Mouse (Mus musculus): ENCODE measurements around the gene Pde4dip. TPM values are rescaled to one million over a fixed set of nuclear protein-coding genes. Genes with fewer than 3 reads are reported as not detected.
A peak's percentile ranks its signal among the peaks of the same experiment; 100 is the strongest.

Gene Pde4dip
- polyA plus RNA-seq, 1 experiment: 56.2 TPM

GRCm38 (mm10) chr3:97659746-97660145, 228.8 kb downstream of the Pde4dip start:
- WGBS: 94% methylated on average over 7 of the region's 7 CpGs
- Histone ChIP-seq H3K36me3 (ENCODE audit: control insufficient read depth, insufficient read depth, low read length) (no peaks in the 10 kb centered on the region), H3K4me1 (replicated peaks; ENCODE audit: control insufficient read depth, insufficient read depth, low read length) (peaks cover 4% of the 10 kb centered on the region; the same call in 1 of the 2 replicates), H3K4me3 (ENCODE audit: control insufficient read depth, insufficient read depth, low read length) (no peak overlapping the region), H3K27me3 (ENCODE audit: control insufficient read depth, insufficient read depth, low read length) (no peaks in the 10 kb centered on the region), H3K27ac (ENCODE audit: control insufficient read depth, insufficient read depth, low read length) (no peak overlapping the region)
- DNase-seq: no peak
- no peak for TF ChIP-seq POLR2A (IDR thresholded peaks at IDR 0.05; ENCODE audit: control insufficient read depth, extremely low read depth, insufficient read depth, low read length, poor library complexity)
- TF ChIP-seq CTCF (IDR thresholded peaks at IDR 0.05; ENCODE audit: borderline replicate concordance, control insufficient read depth, extremely low read depth, insufficient read depth, low read length, poor library complexity): no peak

- no peaks in the 10 kb centered on the region for H3K36me3 ChIP-seq (ENCODE audit: control insufficient read depth, insufficient read depth, low read length)
- TF ChIP-seq POLR2A (IDR thresholded peaks at IDR 0.05; ENCODE audit: control insufficient read depth, extremely low read depth, insufficient read depth, low read length, poor library complexity) (no peak), CTCF (IDR thresholded peaks at IDR 0.05; ENCODE audit: borderline replicate concordance, control insufficient read depth, extremely low read depth, insufficient read depth, low read length, poor library complexity) (no peak)
- peak; percentile 26 for DNase-seq
- H3K27ac ChIP-seq (ENCODE audit: control insufficient read depth, insufficient read depth, low read length): no peak overlapping the region
- peaks cover 4% of the 10 kb centered on the region; the same call in 1 of the 2 replicates for H3K4me1 ChIP-seq (replicated peaks; ENCODE audit: control insufficient read depth, insufficient read depth, low read length)
- 2% methylated on average over 50 of the region's 50 CpGs for WGBS
- H3K4me3 ChIP-seq (ENCODE audit: control insufficient read depth, insufficient read depth, low read length): peak overlapping the region; percentile 79
- H3K27me3 ChIP-seq (ENCODE audit: control insufficient read depth, insufficient read depth, low read length): no peaks in the 10 kb centered on the region
Observed at GRCm38 (mm10) chr3:97658426-97659193, 229.9 kb downstream of the Pde4dip start.

GRCm38 (mm10) chr3:97657655-97658411, 230.7 kb downstream of the Pde4dip start, which contains the start of gene Prkab2:
Gene Prkab2, plus strand, starts transcription at chr3:97658193.
- H3K4me3 ChIP-seq (ENCODE audit: control insufficient read depth, insufficient read depth, low read length): peak within 1 kb of the TSS; percentile 79
- peak; percentile 98 for DNase-seq
- no peaks in the 10 kb centered on the region for H3K27me3 ChIP-seq (ENCODE audit: control insufficient read depth, insufficient read depth, low read length)
- no peak within 1 kb of the TSS for H3K27ac ChIP-seq (ENCODE audit: control insufficient read depth, insufficient read depth, low read length)
- 2% methylated on average over 51 of the region's 51 CpGs for WGBS
- H3K36me3 ChIP-seq (ENCODE audit: control insufficient read depth, insufficient read depth, low read length): no peaks in the 10 kb centered on the region
- H3K4me1 ChIP-seq (replicated peaks; ENCODE audit: control insufficient read depth, insufficient read depth, low read length): peaks cover 4% of the 10 kb centered on the region; the same call in 1 of the 2 replicates
- peak; percentile 19; the same call in 1 of the 2 replicates for TF ChIP-seq POLR2A (IDR thresholded peaks at IDR 0.05; ENCODE audit: control insufficient read depth, extremely low read depth, insufficient read depth, low read length, poor library complexity)
- no peak for TF ChIP-seq CTCF (IDR thresholded peaks at IDR 0.05; ENCODE audit: borderline replicate concordance, control insufficient read depth, extremely low read depth, insufficient read depth, low read length, poor library complexity)

GRCm38 (mm10) chr3:97654901-97655300, 233.6 kb downstream of the Pde4dip start:
- H3K27me3 ChIP-seq (ENCODE audit: control insufficient read depth, insufficient read depth, low read length): no peaks in the 10 kb centered on the region
- WGBS: 89% methylated on average over 8 of the region's 8 CpGs
- no peak overlapping the region for H3K27ac ChIP-seq (ENCODE audit: control insufficient read depth, insufficient read depth, low read length)
- H3K36me3 ChIP-seq (ENCODE audit: control insufficient read depth, insufficient read depth, low read length): no peaks in the 10 kb centered on the region
- H3K4me3 ChIP-seq (ENCODE audit: control insufficient read depth, insufficient read depth, low read length): no peak overlapping the region
- H3K4me1 ChIP-seq (replicated peaks; ENCODE audit: control insufficient read depth, insufficient read depth, low read length): peaks cover 4% of the 10 kb centered on the region; the same call in 1 of the 2 replicates
- TF ChIP-seq POLR2A (IDR thresholded peaks at IDR 0.05; ENCODE audit: control insufficient read depth, extremely low read depth, insufficient read depth, low read length, poor library complexity) (no peak), CTCF (IDR thresholded peaks at IDR 0.05; ENCODE audit: borderline replicate concordance, control insufficient read depth, extremely low read depth, insufficient read depth, low read length, poor library complexity) (no peak)
- DNase-seq: peak; percentile 53

- H3K27me3 ChIP-seq (ENCODE audit: control insufficient read depth, insufficient read depth, low read length): no peaks in the 10 kb centered on the region
- TF ChIP-seq CTCF (IDR thresholded peaks at IDR 0.05; ENCODE audit: borderline replicate concordance, control insufficient read depth, extremely low read depth, insufficient read depth, low read length, poor library complexity): no peak
- no peak for TF ChIP-seq POLR2A (IDR thresholded peaks at IDR 0.05; ENCODE audit: control insufficient read depth, extremely low read depth, insufficient read depth, low read length, poor library complexity)
- H3K27ac ChIP-seq (ENCODE audit: control insufficient read depth, insufficient read depth, low read length): no peak overlapping the region
- no peak overlapping the region for H3K4me3 ChIP-seq (ENCODE audit: control insufficient read depth, insufficient read depth, low read length)
- H3K4me1 ChIP-seq (replicated peaks; ENCODE audit: control insufficient read depth, insufficient read depth, low read length): peaks cover 1% of the 10 kb centered on the region; the same call in 1 of the 2 replicates
- 96% methylated on average over 5 of the region's 5 CpGs for WGBS
- no peak for DNase-seq
- H3K36me3 ChIP-seq (ENCODE audit: control insufficient read depth, insufficient read depth, low read length): no peaks in the 10 kb centered on the region
Observed at GRCm38 (mm10) chr3:97653781-97654180, 234.7 kb downstream of the Pde4dip start.

GRCm38 (mm10) chr3:97651604-97652003, 236.9 kb downstream of the Pde4dip start:
- no peak overlapping the region for H3K27ac ChIP-seq (ENCODE audit: control insufficient read depth, insufficient read depth, low read length)
- DNase-seq: no peak
- no peak for TF ChIP-seq POLR2A (IDR thresholded peaks at IDR 0.05; ENCODE audit: control insufficient read depth, extremely low read depth, insufficient read depth, low read length, poor library complexity)
- no peak for TF ChIP-seq CTCF (IDR thresholded peaks at IDR 0.05; ENCODE audit: borderline replicate concordance, control insufficient read depth, extremely low read depth, insufficient read depth, low read length, poor library complexity)
- no peaks in the 10 kb centered on the region for H3K36me3 ChIP-seq (ENCODE audit: control insufficient read depth, insufficient read depth, low read length)
- WGBS: 92% methylated on average over 10 of the region's 10 CpGs
- H3K4me3 ChIP-seq (ENCODE audit: control insufficient read depth, insufficient read depth, low read length): no peak overlapping the region
- H3K4me1 ChIP-seq (replicated peaks; ENCODE audit: control insufficient read depth, insufficient read depth, low read length): no peaks in the 10 kb centered on the region
- no peaks in the 10 kb centered on the region for H3K27me3 ChIP-seq (ENCODE audit: control insufficient read depth, insufficient read depth, low read length)
